Mouse (Mus musculus) kidney, embryonic 14.5 days (tissue): ENCODE results near the gene Gm42906. TPM values are rescaled to one million over a fixed set of nuclear protein-coding genes. Genes with fewer than 3 reads are reported as not detected.

Experiments used
- ATAC-seq: fragments of 200-750 bp; cut with Nextera tagmentation; 2 replicates; pipeline ENCODE4 v1.8.0; 2017; ENCODE audit warnings: moderate number of reproducible peaks, mild to moderate bottlenecking, moderate TSS enrichment, moderate library complexity; ENCODE audit not compliant: low FRiP score, low TSS enrichment
- H3K27ac ChIP-seq: fragments of 300-500 bp; sonication (generic); 2 replicates; pipeline ENCODE4 v1.5.1; 2014; ENCODE audit warnings: low read depth, mild to moderate bottlenecking, low read length, moderate library complexity, mixed read lengths
- H3K27me3 ChIP-seq: fragments of 300-500 bp; sonication (generic); 2 replicates; pipeline ENCODE4 v1.6.1; 2014; ENCODE audit warnings: mild to moderate bottlenecking, low read length; ENCODE audit not compliant: control insufficient read depth, insufficient read depth
- H3K36me3 ChIP-seq: fragments of 300-500 bp; sonication (generic); 2 replicates; pipeline ENCODE4 v1.6.1; 2014; ENCODE audit warnings: low read length, mixed read lengths; ENCODE audit not compliant: control insufficient read depth, insufficient read depth
- H3K4me1 ChIP-seq: fragments of 300-500 bp; sonication (generic); 2 replicates; pipeline ENCODE4 v1.6.1; 2014; ENCODE audit warnings: low read length, mixed read lengths; ENCODE audit not compliant: control insufficient read depth, insufficient read depth
- H3K4me2 ChIP-seq: fragments of 300-500 bp; sonication (generic); replicated peaks from 2 replicates; pipeline ENCODE4 v1.6.1; 2014; ENCODE audit warnings: low read depth, mild to moderate bottlenecking, low read length
- H3K4me3 ChIP-seq: fragments of 300-500 bp; sonication (generic); 2 replicates; pipeline ENCODE4 v1.5.1; 2014; ENCODE audit warnings: mild to moderate bottlenecking, low read length
- H3K9ac ChIP-seq: fragments of 300-500 bp; sonication (generic); 2 replicates; pipeline ENCODE4 v1.6.1; 2014; ENCODE audit warnings: low read depth, mild to moderate bottlenecking, low read length, moderate library complexity
- H3K9me3 ChIP-seq: fragments of 300-500 bp; sonication (generic); 2 replicates; pipeline ENCODE4 v1.6.1; 2016; ENCODE audit warnings: low read length; ENCODE audit not compliant: control insufficient read depth
- WGBS: fragments of 180-500 bp; shearing (Covaris S2); extraction: QIAGEN DNeasy Blood & Tissue Kit; methylation state at CpG from one replicate; pipeline ENCODE4 v1.1.7; 2014; 5-methylcytosine and 5-hydroxymethylcytosine counted together
- polyA plus RNA-seq: library from polyadenylated mRNA; unstranded; fragments of >200 nt; fragmentation: Nextera tagmentation; extraction: Ambion mirVana; gene quantifications from 2 replicates; pipeline ENCODE4 v1.2.1, GENCODE M21; 2014

The Gm42906 gene
- polyA plus RNA-seq, 1 experiment from 2014 or later, result not detected

GRCm38 (mm10) chr5:151108291-151108897 is 319.6 kb downstream of the Gm42906 start:
- Histone ChIP-seq H3K36me3 (no peaks in the 10 kb centered on the region), H3K9ac (peak overlapping the region; percentile 29; the same call in 1 of the 2 replicates), H3K27me3 (no peaks in the 10 kb centered on the region), H3K4me2 (peak overlapping the region; percentile 33), H3K4me1 (peaks cover 7% of the 10 kb centered on the region), H3K27ac (peak overlapping the region; percentile 60; the same call in 1 of the 2 replicates), H3K9me3 (no peaks in the 10 kb centered on the region), H3K4me3 (peak overlapping the region; percentile 13; the same call in 1 of the 2 replicates)
- peak; percentile 71 for ATAC-seq
- WGBS, result 28% methylated on average over 19 of the region's 19 CpGs

- H3K27ac ChIP-seq, result no peak overlapping the region
- no peak overlapping the region for H3K4me2 ChIP-seq
- no peaks in the 10 kb centered on the region for H3K9me3 ChIP-seq
- ATAC-seq, result no peak
- 92% methylated on average over 3 of the region's 3 CpGs for WGBS
- H3K27me3 ChIP-seq, result no peaks in the 10 kb centered on the region
- H3K4me1 ChIP-seq, result peaks cover 7% of the 10 kb centered on the region
- no peak overlapping the region for H3K9ac ChIP-seq
- H3K4me3 ChIP-seq, result no peak overlapping the region
- H3K36me3 ChIP-seq, result no peaks in the 10 kb centered on the region
Observed at GRCm38 (mm10) chr5:151106841-151107240, 321.1 kb downstream of the Gm42906 start.

- no peak for ATAC-seq
- no peaks in the 10 kb centered on the region for H3K27me3 ChIP-seq
- no peak overlapping the region for H3K27ac ChIP-seq
- H3K36me3 ChIP-seq, result no peaks in the 10 kb centered on the region
- no peak overlapping the region for H3K4me2 ChIP-seq
- WGBS, result 76% methylated on average over 10 of the region's 10 CpGs
- no peak overlapping the region for H3K9ac ChIP-seq
- no peak overlapping the region for H3K4me3 ChIP-seq
- H3K9me3 ChIP-seq, result no peaks in the 10 kb centered on the region
- H3K4me1 ChIP-seq, result peaks cover 7% of the 10 kb centered on the region
Observed at GRCm38 (mm10) chr5:151105054-151105971, 322.6 kb downstream of the Gm42906 start.

- 53% methylated on average over 9 of the region's 9 CpGs for WGBS
- Histone ChIP-seq H3K9me3 (no peaks in the 10 kb centered on the region), H3K36me3 (no peaks in the 10 kb centered on the region), H3K27me3 (no peaks in the 10 kb centered on the region), H3K9ac (no peak overlapping the region), H3K4me1 (peaks cover 7% of the 10 kb centered on the region), H3K27ac (no peak overlapping the region; the same call in 1 of the 2 replicates), H3K4me2 (no peak overlapping the region), H3K4me3 (no peak overlapping the region)
- ATAC-seq, result peak; percentile 59; the same call in 1 of the 2 replicates
Observed at GRCm38 (mm10) chr5:151104354-151105053, 323.5 kb downstream of the Gm42906 start.

GRCm38 (mm10) chr5:151103284-151103683 is 324.7 kb downstream of the Gm42906 start:
- no peaks in the 10 kb centered on the region for H3K36me3 ChIP-seq
- no peak for ATAC-seq
- no peak overlapping the region for H3K4me2 ChIP-seq
- H3K9ac ChIP-seq, result no peak overlapping the region
- peaks cover 7% of the 10 kb centered on the region for H3K4me1 ChIP-seq
- 55% methylated on average over 4 of the region's 4 CpGs for WGBS
- no peak overlapping the region for H3K4me3 ChIP-seq
- H3K9me3 ChIP-seq, result no peaks in the 10 kb centered on the region
- H3K27ac ChIP-seq, result no peak overlapping the region
- H3K27me3 ChIP-seq, result no peaks in the 10 kb centered on the region

- Histone ChIP-seq H3K4me1 (peaks cover 7% of the 10 kb centered on the region), H3K27me3 (no peaks in the 10 kb centered on the region), H3K36me3 (no peaks in the 10 kb centered on the region), H3K4me3 (no peak overlapping the region), H3K9me3 (no peaks in the 10 kb centered on the region), H3K4me2 (no peak overlapping the region), H3K27ac (no peak overlapping the region), H3K9ac (no peak overlapping the region)
- no peak for ATAC-seq
- 58% methylated on average over 2 of the region's 2 CpGs for WGBS
Observed at GRCm38 (mm10) chr5:151102262-151102661, 325.7 kb downstream of the Gm42906 start.

GRCm38 (mm10) chr5:151096012-151096411 is 332.0 kb downstream of the Gm42906 start:
- H3K27me3 ChIP-seq, result no peaks in the 10 kb centered on the region
- 0 out of 2 replicates have a peak, but pooled peaks cover 5% of the 10 kb centered on the region for H3K4me1 ChIP-seq
- H3K4me3 ChIP-seq, result no peak overlapping the region
- no peaks in the 10 kb centered on the region for H3K36me3 ChIP-seq
- no peak overlapping the region for H3K4me2 ChIP-seq
- ATAC-seq, result no peak
- no peak overlapping the region for H3K9ac ChIP-seq
- no peaks in the 10 kb centered on the region for H3K9me3 ChIP-seq
- H3K27ac ChIP-seq, result peak overlapping the region; percentile 37; the same call in 1 of the 2 replicates
- WGBS, result 65% methylated on average over 6 of the region's 6 CpGs

- no peak overlapping the region for H3K27ac ChIP-seq
- no peak overlapping the region for H3K4me2 ChIP-seq
- ATAC-seq, result no peak
- 0 out of 2 replicates have a peak, but pooled peaks cover 5% of the 10 kb centered on the region for H3K4me1 ChIP-seq
- H3K9me3 ChIP-seq, result no peaks in the 10 kb centered on the region
- H3K4me3 ChIP-seq, result no peak overlapping the region
- WGBS, result 69% methylated on average over 3 of the region's 3 CpGs
- H3K27me3 ChIP-seq, result no peaks in the 10 kb centered on the region
- no peaks in the 10 kb centered on the region for H3K36me3 ChIP-seq
- no peak overlapping the region for H3K9ac ChIP-seq
Observed at GRCm38 (mm10) chr5:151092886-151093665, 334.9 kb downstream of the Gm42906 start.
